Mouse (Mus musculus) CD8-positive naive resting alpha-beta T cell, adult 57 days (primary cell): ENCODE data around the gene Krtap28-10. TPM values are rescaled to one million over a fixed set of nuclear protein-coding genes. Genes with fewer than 3 reads are reported as not detected.

Source experiments
- total RNA-seq: library from RNA; stranded (reverse); gene quantifications from one replicate; pipeline ENCODE4 v1.2.4, GENCODE M21; 2023

The Krtap28-10 gene
- total RNA-seq, result not detected

DNA sequence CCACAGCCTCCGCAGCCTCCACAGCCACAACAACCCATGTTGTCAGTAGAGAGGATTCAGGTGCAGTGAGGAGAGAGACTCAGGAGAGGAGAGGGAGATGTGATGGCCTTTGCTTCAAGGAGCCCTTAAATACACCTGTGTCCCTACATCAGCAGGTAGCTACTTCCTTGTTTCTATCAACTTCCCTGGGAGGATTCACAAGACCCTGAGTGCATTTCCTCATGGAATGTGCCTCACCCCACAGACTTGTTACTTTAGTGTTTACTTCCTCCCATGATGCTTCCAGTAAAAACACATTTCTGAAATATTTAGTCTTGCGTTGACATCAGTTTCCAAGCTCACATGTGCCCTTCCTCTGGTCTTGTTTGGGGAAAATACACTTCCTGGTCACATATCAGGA, at the start of gene Krtap28-10:
Gene Krtap28-10 (minus strand): TSS at position 101 of the 400 bp plus-strand sequence.

GRCm38 (mm10) chr1:83060643-83061042, 18.4 kb upstream of the Krtap28-10 start, which contains the start of gene Krtap28-13:
TSS of gene Krtap28-13 (plus strand) at chr1:83060930.

GRCm38 (mm10) chr1:83059278-83059677, 17.0 kb upstream of the Krtap28-10 start, which contains the start of gene A030005K14Rik:
TSS of gene A030005K14Rik (minus strand) at chr1:83059378.

GRCm38 (mm10) chr1:83044882-83045427, 2.7 kb upstream of the Krtap28-10 start, which contains the start of gene Gm47969:
TSS of gene Gm47969 (plus strand) at chr1:83044932.

DNA sequence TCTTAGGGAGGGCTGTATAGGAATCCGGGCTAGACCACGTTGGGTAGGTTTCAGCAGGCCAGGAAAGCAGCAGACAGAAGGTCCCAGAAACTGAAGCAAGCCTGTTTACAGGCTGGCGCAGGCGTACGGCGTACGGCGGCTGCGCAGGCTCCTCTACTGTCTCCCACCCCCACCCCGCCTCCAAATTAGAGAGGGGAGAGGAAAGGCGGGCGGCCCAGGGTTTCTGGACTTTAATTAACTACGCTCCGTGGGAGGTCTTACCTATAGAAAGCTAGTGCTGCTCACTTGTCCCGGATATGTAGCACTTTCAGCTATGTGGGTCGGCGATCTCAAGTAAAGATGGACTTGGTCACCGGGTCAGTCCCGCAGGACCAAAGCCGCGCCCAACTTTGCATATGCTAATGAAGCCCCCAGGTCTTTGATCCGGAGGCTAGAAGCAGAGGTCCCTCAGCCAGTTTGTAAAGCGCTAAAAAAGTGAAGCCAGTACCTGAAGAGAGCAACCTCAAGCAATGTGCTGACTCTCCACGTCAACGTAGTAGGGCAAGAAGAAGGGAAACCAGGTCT, 4.1 kb downstream of the Krtap28-10 start, which contains the start of gene Slc19a3:
Gene Slc19a3 (minus strand): TSS at position 340 of the 564 bp plus-strand sequence.

DNA sequence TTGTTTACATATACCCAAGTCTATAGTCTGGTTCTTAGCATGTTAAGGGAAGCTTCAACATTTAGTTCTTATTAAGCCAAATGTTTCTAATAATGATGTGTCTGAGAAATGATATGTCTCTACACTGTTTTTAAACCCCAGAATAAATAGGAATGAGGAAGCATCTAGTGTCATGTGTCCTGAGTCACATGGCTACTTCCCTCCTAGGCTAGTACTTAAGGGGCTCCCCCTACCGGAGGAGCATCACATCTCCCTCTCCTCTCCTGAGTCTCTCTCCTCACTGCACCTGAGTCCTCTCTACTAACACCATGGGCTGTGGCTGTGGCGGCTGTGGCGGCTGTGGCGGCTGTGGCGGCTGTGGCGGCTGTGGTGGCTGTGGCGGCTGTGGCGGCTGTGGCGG, 42.0 kb downstream of the Krtap28-10 start, which contains the start of gene Gm47959:
Gene Gm47959 (plus strand): TSS at position 243 of the 400 bp plus-strand sequence.

Other genes with a start within 250 kb of the Krtap28-10 start
- gene Agfg1, start 203.0 kb downstream of the Krtap28-10 start, total RNA-seq, result 80.4 TPM
- gene A030005L19Rik, start 129.2 kb downstream of the Krtap28-10 start, total RNA-seq, result 2.7 TPM
- gene A030014E15Rik, start 117.6 kb downstream of the Krtap28-10 start, total RNA-seq, result not detected
- gene Gm6217, start 111.1 kb downstream of the Krtap28-10 start, total RNA-seq, result not detected
- not detected for gene A030003K21Rik, start 99.1 kb downstream of the Krtap28-10 start, total RNA-seq
- not detected for gene Gm7544, start 86.5 kb downstream of the Krtap28-10 start, total RNA-seq
- gene Gm47955, start 82.2 kb downstream of the Krtap28-10 start, total RNA-seq, result not detected
- gene Gm47959, start 41.9 kb downstream of the Krtap28-10 start, total RNA-seq, result not detected
- gene Slc19a3, start 4.0 kb downstream of the Krtap28-10 start, total RNA-seq, result not detected
- gene Gm47969, start 2.5 kb upstream of the Krtap28-10 start, total RNA-seq, result not detected
- gene A030005K14Rik, start 16.9 kb upstream of the Krtap28-10 start, total RNA-seq, result not detected
- gene Krtap28-13, start 18.4 kb upstream of the Krtap28-10 start, total RNA-seq, result not detected
- gene Ccl20, start 74.3 kb upstream of the Krtap28-10 start, total RNA-seq, result not detected
- gene Daw1, start 117.3 kb upstream of the Krtap28-10 start, total RNA-seq, result not detected